Mouse (Mus musculus): ENCODE data around the gene Isy1. TPM values are rescaled to one million over a fixed set of nuclear protein-coding genes. Genes with fewer than 3 reads are reported as not detected.

Gene Isy1
- polyA plus RNA-seq, 1 experiment from 2014 or later: 19.8 TPM

GRCm38 (mm10) chr6:87809651-87810161, 28.9 kb downstream of the Isy1 start:
- Histone ChIP-seq H3K4me1 (ENCODE audit: insufficient read depth) (peaks cover 49% of the 10 kb centered on the region), H3K9ac (replicated peaks) (peak overlapping the region; percentile 93), H3K4me3 (ENCODE audit: low read depth, low read length) (peak overlapping the region; percentile 97), H3K27me3 (ENCODE audit: insufficient read depth, low read length) (no peaks in the 10 kb centered on the region), H3K4me2 (ENCODE audit: low read depth, low read length) (peak overlapping the region; percentile 72), H3K27ac (ENCODE audit: low read depth) (peak overlapping the region; percentile 100), H3K36me3 (replicated peaks; ENCODE audit: insufficient read depth, low read length) (peaks cover 22% of the 10 kb centered on the region; the same call in 1 of the 2 replicates), H3K9me3 (ENCODE audit: low read length) (no peaks in the 10 kb centered on the region)
- ATAC-seq (peak; percentile 60), DNase-seq (peak; percentile 73)
- 22% methylated on average over 6 of the region's 6 CpGs for WGBS (ENCODE audit: insufficient replicate concordance)
- TF ChIP-seq CTCF (IDR thresholded peaks at IDR 0.05; ENCODE audit: low read depth) (0 out of 2 replicates have a peak, but pooled peaks have one; percentile 1), EP300 (IDR thresholded peaks at IDR 0.05; ENCODE audit: low read depth) (peak; percentile 62; the same call in 1 of the 2 replicates)

DNA sequence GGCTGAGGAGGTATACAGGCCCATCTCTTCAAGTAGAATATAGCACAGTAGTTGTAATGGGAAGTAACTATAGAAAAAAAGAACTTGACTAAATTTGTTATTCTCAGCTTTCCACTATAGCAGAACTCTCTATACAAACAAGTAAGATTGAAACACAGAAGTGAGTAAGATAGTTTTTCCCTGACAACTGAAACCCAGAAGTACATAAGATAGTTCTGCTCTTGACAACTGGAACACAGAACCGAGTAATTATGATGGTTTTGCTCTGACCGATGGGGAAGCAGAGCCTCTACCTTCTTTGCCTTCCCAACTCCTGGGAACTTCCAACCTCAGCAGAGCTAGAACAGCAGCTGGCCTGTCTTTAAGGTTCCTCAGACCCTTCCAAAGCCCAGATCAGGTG, 29.5 kb downstream of the Isy1 start:
- Histone ChIP-seq H3K4me3 (ENCODE audit: low read depth, low read length) (peak overlapping the region; percentile 97), H3K4me1 (ENCODE audit: insufficient read depth) (peaks cover 50% of the 10 kb centered on the region), H3K9ac (replicated peaks) (peak overlapping the region; percentile 93), H3K4me2 (ENCODE audit: low read depth, low read length) (peak overlapping the region; percentile 72), H3K27me3 (ENCODE audit: insufficient read depth, low read length) (no peaks in the 10 kb centered on the region), H3K36me3 (replicated peaks; ENCODE audit: insufficient read depth, low read length) (peaks cover 27% of the 10 kb centered on the region), H3K9me3 (ENCODE audit: low read length) (no peaks in the 10 kb centered on the region), H3K27ac (ENCODE audit: low read depth) (peak overlapping the region; percentile 100)
- TF ChIP-seq CTCF (IDR thresholded peaks at IDR 0.05; ENCODE audit: low read depth): no peak
- no peak for TF ChIP-seq EP300 (IDR thresholded peaks at IDR 0.05; ENCODE audit: low read depth)
- ATAC-seq (no peak), DNase-seq (no peak)
- WGBS (ENCODE audit: insufficient replicate concordance): 61% methylated on average over 2 of the region's 2 CpGs

DNA sequence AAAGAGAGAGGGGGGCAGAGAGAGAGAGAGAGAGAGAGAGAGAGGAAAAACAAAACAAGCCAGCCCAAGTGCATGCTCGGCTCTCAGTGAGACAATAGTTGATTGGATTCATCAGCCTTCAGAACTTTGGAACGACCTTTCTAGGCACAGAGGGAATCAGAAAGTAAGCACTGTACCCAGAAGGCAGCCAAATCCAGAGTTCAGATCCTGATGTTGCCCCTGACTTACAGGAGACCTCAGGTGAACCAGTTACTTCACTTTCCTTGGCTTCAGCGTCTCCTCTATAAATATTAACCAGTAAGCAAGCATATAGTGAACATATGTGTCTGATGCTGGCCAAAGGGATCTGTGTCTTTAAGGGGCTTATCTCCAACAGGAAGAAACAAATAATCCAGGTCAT, 30.1 kb downstream of the Isy1 start:
- Histone ChIP-seq H3K36me3 (replicated peaks; ENCODE audit: insufficient read depth, low read length) (peaks cover 29% of the 10 kb centered on the region), H3K9me3 (ENCODE audit: low read length) (no peaks in the 10 kb centered on the region), H3K4me3 (ENCODE audit: low read depth, low read length) (peak overlapping the region; percentile 97), H3K27ac (ENCODE audit: low read depth) (peak overlapping the region; percentile 100), H3K9ac (replicated peaks) (peak overlapping the region; percentile 93), H3K4me2 (ENCODE audit: low read depth, low read length) (peak overlapping the region; percentile 72), H3K4me1 (ENCODE audit: insufficient read depth) (peaks cover 50% of the 10 kb centered on the region), H3K27me3 (ENCODE audit: insufficient read depth, low read length) (no peaks in the 10 kb centered on the region)
- TF ChIP-seq EP300 (IDR thresholded peaks at IDR 0.05; ENCODE audit: low read depth) (peak; percentile 51), CTCF (IDR thresholded peaks at IDR 0.05; ENCODE audit: low read depth) (no peak)
- whole genome bisulfite sequencing (ENCODE audit: insufficient replicate concordance): 40% methylated on average over 3 of the region's 3 CpGs
- ATAC-seq (peak; percentile 3; the same call in 1 of the 2 replicates), DNase-seq (no peak)

GRCm38 (mm10) chr6:87807735-87808440, 30.7 kb downstream of the Isy1 start:
- Histone ChIP-seq H3K27me3 (ENCODE audit: insufficient read depth, low read length) (no peaks in the 10 kb centered on the region), H3K4me2 (ENCODE audit: low read depth, low read length) (peak overlapping the region; percentile 72), H3K36me3 (replicated peaks; ENCODE audit: insufficient read depth, low read length) (peaks cover 33% of the 10 kb centered on the region), H3K9ac (replicated peaks) (peak overlapping the region; percentile 93), H3K4me3 (ENCODE audit: low read depth, low read length) (peak overlapping the region; percentile 97), H3K27ac (ENCODE audit: low read depth) (peak overlapping the region; percentile 100), H3K9me3 (ENCODE audit: low read length) (no peaks in the 10 kb centered on the region), H3K4me1 (ENCODE audit: insufficient read depth) (peaks cover 48% of the 10 kb centered on the region)
- DNase-seq (peak; percentile 26), ATAC-seq (no peak)
- WGBS (ENCODE audit: insufficient replicate concordance): 59% methylated on average over 4 of the region's 4 CpGs
- no peak for TF ChIP-seq CTCF (IDR thresholded peaks at IDR 0.05; ENCODE audit: low read depth)
- peak; percentile 24; the same call in 1 of the 2 replicates for TF ChIP-seq EP300 (IDR thresholded peaks at IDR 0.05; ENCODE audit: low read depth)

DNA sequence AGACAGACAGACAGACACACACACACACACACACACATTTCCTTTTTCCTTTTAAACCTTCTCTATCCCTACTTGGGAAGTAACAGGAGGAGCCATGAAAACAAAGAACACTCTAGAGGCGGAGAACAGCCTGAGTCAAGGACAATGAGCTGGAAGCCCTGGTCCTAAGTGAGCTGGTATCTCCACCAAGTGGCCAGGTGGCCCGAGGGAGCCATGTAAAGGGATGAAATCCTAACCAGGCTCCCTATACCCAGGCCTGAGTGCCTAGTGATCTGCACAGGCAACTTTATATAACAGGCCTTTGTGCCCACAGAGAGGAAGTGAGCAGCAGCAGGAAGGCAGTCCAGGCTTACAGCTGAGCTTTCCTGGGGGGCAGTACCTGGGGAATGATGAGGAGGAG, 31.7 kb downstream of the Isy1 start:
- peaks cover 39% of the 10 kb centered on the region for H3K36me3 ChIP-seq (replicated peaks; ENCODE audit: insufficient read depth, low read length)
- ATAC-seq: no peak
- H3K9me3 ChIP-seq (ENCODE audit: low read length): no peaks in the 10 kb centered on the region
- H3K27ac ChIP-seq (ENCODE audit: low read depth): peak overlapping the region; percentile 55
- H3K4me3 ChIP-seq (ENCODE audit: low read depth, low read length): no peak overlapping the region
- peak; percentile 16 for DNase-seq
- WGBS (ENCODE audit: insufficient replicate concordance): 47% methylated on average over 2 of the region's 2 CpGs
- TF ChIP-seq EP300 (IDR thresholded peaks at IDR 0.05; ENCODE audit: low read depth) (no peak), CTCF (IDR thresholded peaks at IDR 0.05; ENCODE audit: low read depth) (peak; percentile 14; the same call in 1 of the 2 replicates)
- H3K4me2 ChIP-seq (ENCODE audit: low read depth, low read length): peak overlapping the region; percentile 72
- peaks cover 39% of the 10 kb centered on the region for H3K4me1 ChIP-seq (ENCODE audit: insufficient read depth)
- peak overlapping the region; percentile 52 for H3K9ac ChIP-seq (replicated peaks)
- H3K27me3 ChIP-seq (ENCODE audit: insufficient read depth, low read length): no peaks in the 10 kb centered on the region

DNA sequence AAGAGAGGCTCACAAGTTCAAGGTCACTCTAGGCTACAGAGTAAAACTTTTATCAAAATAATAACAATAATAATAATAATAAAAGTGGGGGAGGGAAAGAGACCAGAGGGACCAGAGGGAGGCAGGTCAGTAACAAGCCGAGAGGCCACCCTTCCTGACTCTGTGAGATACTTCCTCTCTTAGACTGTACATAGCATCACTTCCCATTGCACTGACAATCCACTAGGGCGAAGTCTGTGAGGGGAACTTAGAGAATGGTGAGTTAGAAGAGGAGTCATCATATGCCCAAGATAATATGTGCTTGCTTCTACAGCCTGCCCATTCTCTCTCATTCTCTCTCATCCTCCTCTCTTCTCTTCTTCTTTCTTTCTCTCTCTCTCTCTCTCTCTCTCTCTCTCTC, 32.6 kb downstream of the Isy1 start:
- H3K27ac ChIP-seq (ENCODE audit: low read depth): peak overlapping the region; percentile 0; the same call in 1 of the 2 replicates
- ATAC-seq: no peak

More for the DNA sequence above, 32.6 kb downstream of the Isy1 start:
- no peaks in the 10 kb centered on the region for H3K9me3 ChIP-seq (ENCODE audit: low read length)
- H3K9ac ChIP-seq (replicated peaks): no peak overlapping the region
- no peak overlapping the region for H3K4me3 ChIP-seq (ENCODE audit: low read depth, low read length)
- WGBS (ENCODE audit: insufficient replicate concordance): 21% methylated on average over 2 of the region's 2 CpGs
- H3K4me1 ChIP-seq (ENCODE audit: insufficient read depth): peaks cover 40% of the 10 kb centered on the region
- no peaks in the 10 kb centered on the region for H3K27me3 ChIP-seq (ENCODE audit: insufficient read depth, low read length)
- TF ChIP-seq CTCF (IDR thresholded peaks at IDR 0.05; ENCODE audit: low read depth) (peak; percentile 55), EP300 (IDR thresholded peaks at IDR 0.05; ENCODE audit: low read depth) (no peak)
- peak overlapping the region; percentile 1; the same call in 1 of the 2 replicates for H3K4me2 ChIP-seq (ENCODE audit: low read depth, low read length)
- no peak for DNase-seq
- peaks cover 46% of the 10 kb centered on the region for H3K36me3 ChIP-seq (replicated peaks; ENCODE audit: insufficient read depth, low read length)

Data from liver, postnatal 0 days (tissue).